Mouse (Mus musculus): ENCODE measurements around the gene Ddah1.

Ddah1 gene

GRCm38 (mm10) chr3:145758561-145759378 lies at the start of gene Ddah1:
Gene Ddah1 (plus strand): TSS chr3:145758675.
- peak; percentile 24 to 46 for DNase-seq (ENCODE audit: low spot score in 2 of 2)

DNA sequence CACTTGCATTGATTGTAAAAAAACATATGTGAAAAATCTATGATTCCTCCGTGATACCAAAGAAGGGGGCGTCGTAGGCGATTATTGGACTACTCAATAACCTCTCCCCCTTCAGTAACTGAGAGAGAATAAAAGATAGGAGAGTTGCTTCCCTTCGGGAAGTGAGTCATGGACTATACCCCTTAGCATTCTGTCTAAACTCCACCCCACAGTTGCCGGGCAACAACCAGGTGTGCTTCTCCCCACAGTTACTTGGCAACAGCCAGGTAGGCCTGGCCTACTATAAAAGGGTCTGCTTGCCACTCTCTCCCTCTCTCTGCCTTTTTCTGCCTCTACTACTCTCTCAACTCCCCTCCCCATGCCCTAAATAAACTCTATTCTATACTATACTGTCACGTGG lies 42.6 kb upstream of the Ddah1 start:
- no peak for DNase-seq (ENCODE audit: low spot score in 2 of 2)

DNA sequence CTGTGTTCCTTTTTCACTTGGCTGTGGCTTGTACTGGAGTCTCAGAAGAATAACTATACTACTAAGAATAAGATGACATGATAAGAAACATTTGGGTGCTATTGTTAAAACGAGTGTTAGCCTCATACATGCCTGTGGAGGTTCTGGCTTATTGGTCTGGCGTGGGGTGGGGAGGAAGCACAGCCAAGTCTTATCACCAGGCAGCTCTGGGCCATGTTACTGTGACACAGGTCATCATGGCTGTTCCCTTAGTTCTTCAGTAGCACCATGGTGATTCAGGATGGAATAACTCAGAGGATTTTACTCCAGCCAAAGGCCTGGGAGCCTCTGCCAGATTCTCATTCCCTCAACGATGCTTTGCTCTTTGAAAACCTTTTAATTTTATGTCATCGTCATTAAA lies 38.8 kb upstream of the Ddah1 start:
- DNase-seq (ENCODE audit: low spot score in 2 of 2) = no peak

DNA sequence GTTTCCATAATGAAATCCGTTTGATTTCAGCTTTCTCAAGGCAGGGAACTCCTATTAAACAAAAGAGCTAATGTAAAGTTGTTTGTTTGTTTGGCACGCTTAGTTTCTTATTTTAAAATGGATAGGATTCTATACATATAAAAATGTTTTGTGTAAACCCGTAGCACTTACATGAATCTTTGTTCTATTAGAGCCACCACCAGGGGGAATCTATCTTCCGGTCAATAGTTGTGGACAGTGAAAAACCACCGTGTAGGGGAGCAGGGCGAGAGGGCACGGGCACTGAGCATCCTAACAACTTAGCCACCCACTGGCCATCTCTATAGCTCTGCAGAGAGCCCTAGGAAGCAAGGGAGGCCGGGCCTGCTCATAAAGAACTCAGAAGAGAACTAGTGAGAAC lies 33.4 kb upstream of the Ddah1 start:
- no peak for DNase-seq (ENCODE audit: low spot score in 2 of 2)

DNA sequence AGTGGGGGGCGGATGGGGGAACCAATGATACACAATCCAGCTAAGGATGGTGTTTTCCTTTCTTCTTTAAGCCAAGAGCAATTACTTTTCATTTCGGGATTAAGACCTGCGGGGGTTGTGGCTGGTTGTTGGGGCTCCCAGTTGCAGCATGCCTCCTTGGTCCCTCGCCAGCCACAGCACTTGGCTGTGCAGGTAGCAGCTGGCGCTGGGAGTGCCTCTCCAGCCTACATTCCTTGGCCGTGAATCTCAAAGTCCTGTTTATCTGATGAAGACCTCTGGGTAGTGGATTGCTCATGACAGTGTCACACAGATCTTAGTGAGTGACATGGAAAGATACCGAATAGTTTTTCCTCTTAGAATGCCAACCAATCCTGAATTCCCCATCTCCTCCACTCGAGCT lies 30.1 kb upstream of the Ddah1 start:
- DNase-seq (ENCODE audit: low spot score in 2 of 2) = peak; percentile 11 to 24

DNA sequence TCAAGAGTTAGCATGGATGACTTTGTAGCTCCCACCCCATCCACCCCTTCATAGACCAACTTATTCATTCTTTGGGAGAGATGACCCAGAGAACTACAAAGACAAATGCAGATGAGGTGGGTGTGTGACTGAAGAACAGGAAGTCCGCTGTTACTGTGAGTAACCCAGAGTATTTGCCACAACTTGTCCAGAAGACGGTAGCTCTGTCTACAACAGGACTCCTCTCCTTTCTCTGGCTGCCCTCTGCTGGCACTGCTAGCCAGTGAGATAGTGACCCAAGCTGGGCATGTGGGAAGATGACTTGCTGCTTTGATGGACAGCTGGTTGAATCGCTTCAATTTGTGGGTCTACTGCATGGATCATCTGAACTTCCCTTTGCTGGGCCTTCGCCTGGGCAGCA lies 28.9 kb upstream of the Ddah1 start:
- peak; percentile 28 to 33 for DNase-seq (ENCODE audit: low spot score in 2 of 2)

DNA sequence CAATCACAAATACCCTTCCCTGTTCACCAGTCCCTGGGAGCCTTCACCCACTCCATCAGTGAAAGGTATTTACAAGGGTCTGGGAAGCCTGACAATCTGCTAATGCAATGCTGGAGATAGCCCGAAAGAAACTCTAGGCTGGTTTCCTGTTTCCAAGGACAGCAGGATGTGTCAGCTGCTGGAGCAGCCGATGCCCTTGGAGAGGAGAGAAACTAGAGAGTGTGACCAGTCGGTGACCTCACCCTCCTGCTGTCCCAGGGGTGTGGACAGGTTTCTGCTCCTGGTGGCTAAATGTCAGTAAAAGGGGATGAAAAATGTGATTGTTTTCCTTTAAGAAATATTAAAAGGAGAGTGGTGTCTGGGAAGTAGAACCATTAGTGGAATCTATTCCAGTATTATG lies 28.4 kb upstream of the Ddah1 start:
- no peak for DNase-seq (ENCODE audit: low spot score in 2 of 2)

DNA sequence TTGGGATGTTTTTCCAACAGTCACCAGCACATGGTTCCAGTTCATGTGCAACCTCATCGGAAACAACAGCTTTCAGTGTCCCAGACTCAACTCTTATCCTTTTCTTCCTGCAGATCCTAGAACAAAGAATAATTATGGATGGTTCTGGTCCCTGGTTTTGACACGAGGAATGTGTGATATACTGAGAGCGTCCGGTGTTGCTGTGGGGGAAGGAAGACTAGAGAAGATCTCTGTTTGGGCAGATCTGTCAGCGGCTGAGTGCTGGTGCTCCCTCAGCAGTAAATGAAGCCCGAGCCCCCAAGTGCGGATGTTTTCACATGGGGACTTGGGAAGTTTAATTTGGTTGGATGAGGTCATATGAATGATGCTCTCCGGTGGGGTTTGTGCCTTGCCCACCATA lies 23.6 kb upstream of the Ddah1 start:
- no peak for DNase-seq (ENCODE audit: low spot score in 2 of 2)

GRCm38 (mm10) chr3:145736562-145736961 lies 21.9 kb upstream of the Ddah1 start:
- no peak for DNase-seq (ENCODE audit: low spot score in 2 of 2)

DNA sequence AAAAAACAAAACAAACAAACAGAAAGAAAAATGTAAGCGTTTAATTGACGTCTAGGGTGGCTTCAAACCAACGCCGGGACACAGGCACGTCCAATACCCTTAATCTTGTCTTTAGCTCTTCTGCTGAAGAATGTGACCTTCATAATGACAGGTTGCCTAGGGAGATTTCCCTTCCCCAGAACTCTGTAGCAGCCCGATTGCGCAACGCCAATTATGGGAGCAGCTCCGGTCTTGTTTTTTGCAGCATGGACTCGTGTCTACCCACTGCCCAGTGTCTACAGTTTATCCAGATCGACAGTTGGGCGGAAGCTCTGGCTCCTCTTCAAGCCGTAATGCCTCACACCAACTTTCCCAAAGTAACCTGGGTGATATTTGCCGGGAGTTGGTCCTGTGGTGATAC lies 19.8 kb upstream of the Ddah1 start:
- DNase-seq (ENCODE audit: low spot score in 2 of 2) = no peak

GRCm38 (mm10) chr3:145739904-145740303 lies 18.6 kb upstream of the Ddah1 start:
- no peak for DNase-seq (ENCODE audit: low spot score in 2 of 2)

GRCm38 (mm10) chr3:145743050-145743449 lies 15.4 kb upstream of the Ddah1 start:
- no peak for DNase-seq (ENCODE audit: low spot score in 2 of 2)

- DNase-seq (ENCODE audit: low spot score in 2 of 2) = no peak
These were observed 14.9 kb upstream of the Ddah1 start for GRCm38 (mm10) chr3:145743476-145744027.

DNA sequence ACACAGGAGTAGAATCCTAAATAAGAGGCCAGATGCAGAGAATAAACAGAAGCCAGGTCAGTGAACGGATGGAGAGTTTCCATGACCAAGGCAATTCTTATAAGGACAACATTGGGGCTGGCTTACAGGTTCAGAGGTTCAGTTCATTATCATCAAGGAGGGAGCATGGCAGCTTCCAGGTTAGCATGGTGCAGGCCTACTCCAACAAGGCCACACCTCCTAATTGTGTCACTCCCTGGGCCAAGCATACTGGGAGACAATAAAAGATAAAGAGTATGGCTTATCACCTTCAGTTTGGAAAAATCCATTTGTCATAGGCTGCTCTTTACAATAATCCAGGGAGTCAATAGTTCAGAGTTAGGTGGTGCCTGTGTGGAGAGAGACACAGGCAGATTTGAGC lies 9.8 kb upstream of the Ddah1 start:
- no peak for DNase-seq (ENCODE audit: low spot score in 2 of 2)

DNA sequence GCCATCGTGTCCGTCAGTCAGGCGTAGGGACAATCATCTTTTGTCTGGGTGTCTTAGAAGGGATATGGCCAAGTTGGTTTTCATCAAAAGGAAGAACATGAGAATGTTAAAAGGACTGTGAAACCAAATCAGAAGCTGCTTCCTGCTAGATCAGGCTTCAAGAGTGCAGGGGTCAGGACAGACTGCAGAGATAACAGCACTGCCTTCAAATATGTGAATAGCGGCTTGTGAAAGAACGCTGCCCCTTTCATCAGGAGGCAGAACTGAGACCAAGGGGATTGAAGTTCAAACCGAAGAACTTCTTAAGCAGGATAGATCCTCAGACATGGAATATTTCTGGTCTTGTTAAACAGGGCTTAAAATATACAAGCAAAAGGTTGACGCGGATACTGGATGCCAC lies 2.0 kb upstream of the Ddah1 start:
- DNase-seq (ENCODE audit: low spot score in 2 of 2) = no peak

- no peak for DNase-seq (ENCODE audit: low spot score in 2 of 2)
These were observed 1.3 kb upstream of the Ddah1 start for GRCm38 (mm10) chr3:145757177-145757576.

- no peak for DNase-seq (ENCODE audit: low spot score in 2 of 2)
These were observed 631 bp upstream of the Ddah1 start for GRCm38 (mm10) chr3:145757844-145758243.

GRCm38 (mm10) chr3:145759379-145760209 lies 1.1 kb downstream of the Ddah1 start:
- no peak for DNase-seq (ENCODE audit: low spot score in 2 of 2)

DNA sequence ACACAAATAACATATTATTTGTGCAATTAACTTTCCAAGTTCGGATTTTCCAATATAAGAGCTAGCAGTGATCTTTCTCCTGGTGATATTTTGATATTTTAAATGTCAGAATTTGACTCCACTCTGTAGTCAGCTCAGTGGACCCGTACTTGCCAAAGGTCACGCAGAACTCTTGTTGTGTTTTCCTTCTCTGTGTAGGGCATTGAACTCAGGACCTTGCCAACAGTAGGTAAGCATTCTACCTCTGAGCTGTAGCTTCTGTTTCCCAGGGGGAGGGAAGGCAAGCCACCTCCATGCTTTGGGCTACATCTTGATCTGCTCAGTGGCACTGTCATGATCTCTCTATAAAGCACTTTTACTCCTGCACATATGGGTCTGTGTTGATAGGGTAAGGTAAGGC lies 2.1 kb downstream of the Ddah1 start:
- DNase-seq (ENCODE audit: low spot score in 2 of 2) = no peak

- DNase-seq (ENCODE audit: low spot score in 2 of 2) = no peak
These were observed 3.2 kb downstream of the Ddah1 start for GRCm38 (mm10) chr3:145761501-145762170.

DNA sequence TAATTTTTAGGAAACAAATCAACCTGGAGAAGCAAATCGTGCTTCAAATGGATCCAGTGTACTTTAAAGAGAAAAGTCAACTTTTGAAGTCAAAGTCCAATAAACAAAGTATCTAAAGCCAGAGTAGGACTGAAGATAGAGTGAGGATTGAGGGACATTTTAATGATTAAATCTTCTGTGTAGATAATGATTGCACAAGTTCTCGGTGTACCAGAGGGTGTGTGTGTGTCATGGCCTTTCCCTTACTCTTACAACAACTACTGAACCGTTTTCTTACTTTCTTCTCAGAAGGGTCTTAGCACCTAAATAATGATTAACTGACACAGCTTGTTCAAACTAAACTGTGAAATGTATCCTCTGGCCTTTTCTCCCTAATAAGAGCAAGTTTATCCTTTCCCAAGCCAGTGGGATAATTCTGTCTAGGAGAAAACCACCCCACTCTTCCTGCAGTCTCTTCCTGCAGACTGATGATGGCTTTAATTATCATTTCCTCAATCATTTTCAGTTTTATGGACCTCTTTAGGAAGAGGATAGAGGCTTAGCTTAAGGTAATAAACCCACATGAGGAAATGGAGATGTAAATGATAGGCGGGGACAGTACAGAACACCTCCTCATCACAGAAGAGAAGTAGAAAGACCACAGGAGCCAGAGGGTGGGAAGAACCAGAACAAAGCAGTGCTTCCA lies 4.6 kb downstream of the Ddah1 start:
- no peak for DNase-seq (ENCODE audit: low spot score in 2 of 2)

GRCm38 (mm10) chr3:145763642-145763972 lies 5.1 kb downstream of the Ddah1 start:
- DNase-seq (ENCODE audit: low spot score in 2 of 2) = no peak
